Comparison of ENCODE assay signal across 17 mouse cellular contexts in the genomic region with DNA sequence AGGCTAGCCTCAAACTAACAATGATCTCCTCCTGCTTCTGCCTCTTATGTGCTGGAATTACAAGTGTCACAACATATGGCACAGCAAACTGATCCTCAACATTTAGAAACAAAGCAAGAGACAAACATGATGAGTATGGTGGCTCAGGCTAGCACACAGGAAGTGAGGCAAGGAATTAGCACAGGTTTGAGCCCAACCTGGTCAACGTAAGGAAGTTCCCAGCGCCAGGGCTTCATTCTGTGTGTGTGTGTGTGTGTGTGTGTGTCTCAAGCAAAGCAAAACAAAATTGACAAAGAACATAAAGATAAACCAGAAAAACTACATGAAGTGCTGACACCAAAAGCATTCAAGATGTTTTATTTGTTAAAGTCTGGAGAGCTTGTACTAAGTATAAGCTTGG.
"Had no signal": no experiment of that assay in that cellular context is flagged by ENCODE, and none has a peak within 500 bp of the region (broad histone marks: within the 10 kb centered on the region; RNA-seq: fewer than 3 reads in every experiment).

No protein-coding gene starts in this region.

- H3K4me2 ChIP-seq: liver, embryonic 12.5 days; lung, embryonic 14.5 days; midbrain, embryonic 13.5 days; midbrain, embryonic 15.5 days; neural tube, embryonic 13.5 days; neural tube, embryonic 15.5 days; stomach, embryonic 15.5 days had no signal

- H3K9me3 ChIP-seq: liver, embryonic 12.5 days; midbrain, embryonic 10.5 days; midbrain, embryonic 13.5 days; midbrain, embryonic 15.5 days; neural tube, embryonic 13.5 days; neural tube, embryonic 15.5 days; stomach, embryonic 15.5 days had no signal

- ATAC-seq: liver, embryonic 12.5 days; midbrain, embryonic 13.5 days; midbrain, embryonic 15.5 days had no signal

- H3K36me3 ChIP-seq: midbrain, embryonic 10.5 days; midbrain, embryonic 13.5 days; midbrain, embryonic 15.5 days; neural tube, embryonic 13.5 days; neural tube, embryonic 15.5 days; stomach, embryonic 15.5 days had no signal

- H3K27me3 ChIP-seq: liver, embryonic 12.5 days; midbrain, embryonic 13.5 days; midbrain, embryonic 15.5 days; neural tube, embryonic 13.5 days; neural tube, embryonic 15.5 days; stomach, embryonic 15.5 days had no signal

- H3K9ac ChIP-seq: liver, embryonic 12.5 days; liver, embryonic 14.5 days; lung, embryonic 14.5 days; midbrain, embryonic 13.5 days; midbrain, embryonic 15.5 days; neural tube, embryonic 13.5 days; neural tube, embryonic 15.5 days; stomach, embryonic 15.5 days had no signal

- H3K27ac ChIP-seq: liver, embryonic 12.5 days; liver, embryonic 14.5 days; midbrain, embryonic 10.5 days; midbrain, embryonic 13.5 days; midbrain, embryonic 15.5 days; neural tube, embryonic 13.5 days; neural tube, embryonic 15.5 days; stomach, embryonic 15.5 days; stomach, postnatal 0 days had no signal

- H3K4me3 ChIP-seq: liver, embryonic 12.5 days; midbrain, embryonic 10.5 days; midbrain, embryonic 13.5 days; midbrain, embryonic 15.5 days; myocyte; neural tube, embryonic 13.5 days; neural tube, embryonic 15.5 days; stomach, embryonic 15.5 days had no signal

- H3K4me1 ChIP-seq: midbrain, embryonic 10.5 days; midbrain, embryonic 13.5 days; midbrain, embryonic 15.5 days; stomach, embryonic 15.5 days had no signal

- DNase-seq: lung, adult 18-20 months; lung, embryonic 14.5 days; lung, postnatal 10 days; lung, postnatal 4 days; right cerebral cortex, postnatal 14 days; thymus, adult 2 months; thymus, postnatal 25 days had no signal
